Mouse (Mus musculus): ENCODE measurements around the gene Fam163a. TPM values are rescaled to one million over a fixed set of nuclear protein-coding genes. Genes with fewer than 3 reads are reported as not detected.

Fam163a gene
- polyA plus RNA-seq, 1 experiment from 2014 or later = 2.6 TPM

GRCm38 (mm10) chr1:156066133-156066532 is 138.7 kb downstream of the Fam163a start:
- Histone ChIP-seq H3K9ac (ENCODE audit: low read length) (no peak overlapping the region), H3K9me3 (ENCODE audit: control insufficient read depth, low read length) (no peaks in the 10 kb centered on the region)
- 74% methylated on average over 3 of the region's 3 CpGs for WGBS

GRCm38 (mm10) chr1:156062193-156062592 is 142.6 kb downstream of the Fam163a start:
- no peak for ATAC-seq (replicated peaks; ENCODE audit: low FRiP score)
- no peak overlapping the region for H3K9ac ChIP-seq (ENCODE audit: low read length)
- H3K9me3 ChIP-seq (ENCODE audit: control insufficient read depth, low read length) = no peaks in the 10 kb centered on the region
- H3K27ac ChIP-seq (ENCODE audit: low read depth, low read length) = no peak overlapping the region
- H3K27me3 ChIP-seq (ENCODE audit: control insufficient read depth, insufficient read depth, low read length) = no peaks in the 10 kb centered on the region
- peaks cover 8% of the 10 kb centered on the region; the same call in 1 of the 2 replicates for H3K36me3 ChIP-seq (ENCODE audit: control insufficient read depth, insufficient read depth, low read length)
- no peaks in the 10 kb centered on the region for H3K4me1 ChIP-seq (replicated peaks; ENCODE audit: control insufficient read depth, insufficient read depth, low read length)
- H3K4me2 ChIP-seq (ENCODE audit: low read depth, low read length, severe bottlenecking) = no peak overlapping the region
- H3K4me3 ChIP-seq (ENCODE audit: low read depth, low read length) = no peak overlapping the region
- no peak for DNase-seq (ENCODE audit: low spot score)
- WGBS = 93% methylated on average over 4 of the region's 4 CpGs

More at GRCm38 (mm10) chr1:156066133-156066532, 138.7 kb downstream of the Fam163a start:
- H3K4me1 ChIP-seq (replicated peaks; ENCODE audit: control insufficient read depth, insufficient read depth, low read length) = no peaks in the 10 kb centered on the region
- H3K36me3 ChIP-seq (ENCODE audit: control insufficient read depth, insufficient read depth, low read length) = peaks cover 8% of the 10 kb centered on the region; the same call in 1 of the 2 replicates
- H3K4me3 ChIP-seq (ENCODE audit: low read depth, low read length) = no peak overlapping the region
- ATAC-seq (replicated peaks; ENCODE audit: low FRiP score) (no peak), DNase-seq (ENCODE audit: low spot score) (no peak)
- no peak overlapping the region for H3K27ac ChIP-seq (ENCODE audit: low read depth, low read length)
- no peak overlapping the region for H3K4me2 ChIP-seq (ENCODE audit: low read depth, low read length, severe bottlenecking)
- no peaks in the 10 kb centered on the region for H3K27me3 ChIP-seq (ENCODE audit: control insufficient read depth, insufficient read depth, low read length)

- no peak for ATAC-seq (replicated peaks; ENCODE audit: low FRiP score)
- H3K4me1 ChIP-seq (replicated peaks; ENCODE audit: control insufficient read depth, insufficient read depth, low read length) = no peaks in the 10 kb centered on the region
- 90% methylated on average over 2 of the region's 2 CpGs for WGBS
- H3K27me3 ChIP-seq (ENCODE audit: control insufficient read depth, insufficient read depth, low read length) = no peaks in the 10 kb centered on the region
- no peak overlapping the region for H3K4me3 ChIP-seq (ENCODE audit: low read depth, low read length)
- no peak overlapping the region for H3K4me2 ChIP-seq (ENCODE audit: low read depth, low read length, severe bottlenecking)
- no peak overlapping the region for H3K9ac ChIP-seq (ENCODE audit: low read length)
- no peak overlapping the region for H3K27ac ChIP-seq (ENCODE audit: low read depth, low read length)
- DNase-seq (ENCODE audit: low spot score) = no peak
- H3K9me3 ChIP-seq (ENCODE audit: control insufficient read depth, low read length) = no peaks in the 10 kb centered on the region
- H3K36me3 ChIP-seq (ENCODE audit: control insufficient read depth, insufficient read depth, low read length) = peaks cover 6% of the 10 kb centered on the region; the same call in 1 of the 2 replicates
These were observed 146.6 kb downstream of the Fam163a start for GRCm38 (mm10) chr1:156058207-156058606.

GRCm38 (mm10) chr1:156046688-156047087 is 158.1 kb downstream of the Fam163a start:
- H3K36me3 ChIP-seq (ENCODE audit: control insufficient read depth, insufficient read depth, low read length) = peaks cover 6% of the 10 kb centered on the region; the same call in 1 of the 2 replicates
- no peak overlapping the region for H3K4me2 ChIP-seq (ENCODE audit: low read depth, low read length, severe bottlenecking)
- no peak overlapping the region for H3K4me3 ChIP-seq (ENCODE audit: low read depth, low read length)
- H3K4me1 ChIP-seq (replicated peaks; ENCODE audit: control insufficient read depth, insufficient read depth, low read length) = peaks cover 4% of the 10 kb centered on the region; the same call in 1 of the 2 replicates
- H3K9ac ChIP-seq (ENCODE audit: low read length) = no peak overlapping the region
- 89% methylated on average over 3 of the region's 3 CpGs for WGBS
- H3K9me3 ChIP-seq (ENCODE audit: control insufficient read depth, low read length) = no peaks in the 10 kb centered on the region
- DNase-seq (ENCODE audit: low spot score) (no peak), ATAC-seq (replicated peaks; ENCODE audit: low FRiP score) (no peak)
- H3K27me3 ChIP-seq (ENCODE audit: control insufficient read depth, insufficient read depth, low read length) = no peaks in the 10 kb centered on the region
- no peak overlapping the region for H3K27ac ChIP-seq (ENCODE audit: low read depth, low read length)

- H3K9me3 ChIP-seq (ENCODE audit: control insufficient read depth, low read length) = no peaks in the 10 kb centered on the region
- DNase-seq (ENCODE audit: low spot score) (no peak), ATAC-seq (replicated peaks; ENCODE audit: low FRiP score) (no peak)
- H3K27me3 ChIP-seq (ENCODE audit: control insufficient read depth, insufficient read depth, low read length) = no peaks in the 10 kb centered on the region
- no peak overlapping the region for H3K9ac ChIP-seq (ENCODE audit: low read length)
- H3K4me1 ChIP-seq (replicated peaks; ENCODE audit: control insufficient read depth, insufficient read depth, low read length) = peaks cover 4% of the 10 kb centered on the region; the same call in 1 of the 2 replicates
- H3K36me3 ChIP-seq (ENCODE audit: control insufficient read depth, insufficient read depth, low read length) = no peaks in the 10 kb centered on the region; the same call in 1 of the 2 replicates
- no peak overlapping the region for H3K4me2 ChIP-seq (ENCODE audit: low read depth, low read length, severe bottlenecking)
- H3K4me3 ChIP-seq (ENCODE audit: low read depth, low read length) = no peak overlapping the region
- WGBS = 90% methylated on average over 5 of the region's 5 CpGs
- no peak overlapping the region for H3K27ac ChIP-seq (ENCODE audit: low read depth, low read length)
These were observed 160.6 kb downstream of the Fam163a start for GRCm38 (mm10) chr1:156044211-156044611.

- Histone ChIP-seq H3K4me2 (ENCODE audit: low read depth, low read length, severe bottlenecking) (no peak overlapping the region), H3K9ac (ENCODE audit: low read length) (no peak overlapping the region), H3K27ac (ENCODE audit: low read depth, low read length) (no peak overlapping the region), H3K27me3 (ENCODE audit: control insufficient read depth, insufficient read depth, low read length) (no peaks in the 10 kb centered on the region), H3K9me3 (ENCODE audit: control insufficient read depth, low read length) (no peaks in the 10 kb centered on the region), H3K4me1 (replicated peaks; ENCODE audit: control insufficient read depth, insufficient read depth, low read length) (peaks cover 4% of the 10 kb centered on the region; the same call in 1 of the 2 replicates), H3K4me3 (ENCODE audit: low read depth, low read length) (no peak overlapping the region), H3K36me3 (ENCODE audit: control insufficient read depth, insufficient read depth, low read length) (no peaks in the 10 kb centered on the region; the same call in 1 of the 2 replicates)
- DNase-seq (ENCODE audit: low spot score) (no peak), ATAC-seq (replicated peaks; ENCODE audit: low FRiP score) (no peak)
- 25% methylated on average over 4 of the region's 4 CpGs for WGBS
These were observed 161.8 kb downstream of the Fam163a start for GRCm38 (mm10) chr1:156043027-156043426.

- WGBS = 90% methylated on average over 5 of the region's 5 CpGs
- DNase-seq (ENCODE audit: low spot score) = no peak
- H3K4me1 ChIP-seq (replicated peaks; ENCODE audit: control insufficient read depth, insufficient read depth, low read length) = peaks cover 4% of the 10 kb centered on the region; the same call in 1 of the 2 replicates
- H3K27me3 ChIP-seq (ENCODE audit: control insufficient read depth, insufficient read depth, low read length) = no peaks in the 10 kb centered on the region
- H3K4me3 ChIP-seq (ENCODE audit: low read depth, low read length) = no peak overlapping the region
- no peaks in the 10 kb centered on the region for H3K9me3 ChIP-seq (ENCODE audit: control insufficient read depth, low read length)
- H3K36me3 ChIP-seq (ENCODE audit: control insufficient read depth, insufficient read depth, low read length) = no peaks in the 10 kb centered on the region; the same call in 1 of the 2 replicates
- H3K9ac ChIP-seq (ENCODE audit: low read length) = no peak overlapping the region
- no peak overlapping the region for H3K27ac ChIP-seq (ENCODE audit: low read depth, low read length)
- ATAC-seq (replicated peaks; ENCODE audit: low FRiP score) = no peak
- H3K4me2 ChIP-seq (ENCODE audit: low read depth, low read length, severe bottlenecking) = no peak overlapping the region
These were observed 162.3 kb downstream of the Fam163a start for GRCm38 (mm10) chr1:156042481-156042880.

DNA sequence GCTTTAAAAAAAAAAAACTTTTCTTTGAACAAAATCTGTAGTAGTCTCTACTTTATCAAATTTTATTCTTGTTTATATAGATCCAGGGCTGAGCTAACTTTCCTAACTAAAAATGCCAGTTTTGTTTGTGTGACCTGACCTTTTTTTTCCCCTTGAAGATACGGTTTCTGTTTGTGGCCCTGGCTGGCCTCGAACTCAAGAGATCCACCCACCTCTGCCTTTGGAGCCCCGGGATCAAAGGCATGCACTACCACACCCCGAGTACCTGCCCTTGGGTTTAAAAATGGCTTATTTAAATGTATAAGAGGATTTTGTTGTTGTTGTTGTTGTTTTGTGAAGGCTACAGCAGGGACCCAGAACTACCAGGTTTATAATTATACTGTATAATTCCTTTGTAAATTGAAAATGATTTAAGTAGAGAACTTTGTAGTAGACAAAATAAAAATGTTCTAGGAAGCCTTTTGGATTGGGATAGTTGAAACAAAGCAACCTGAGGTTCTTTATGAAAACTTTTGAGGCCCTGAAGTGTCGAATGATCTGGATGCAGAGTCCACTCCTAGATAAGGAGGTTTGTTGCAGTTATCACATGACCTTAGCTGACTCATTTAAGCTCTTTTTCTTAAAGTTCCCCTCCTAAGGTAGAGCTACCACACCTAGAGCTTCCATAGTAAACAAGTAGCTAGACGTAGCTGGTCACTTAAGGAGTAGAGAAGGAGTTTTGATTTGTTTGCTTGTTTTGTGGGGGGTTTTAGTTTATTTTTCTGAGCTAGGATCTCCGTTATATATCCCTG is 163.2 kb downstream of the Fam163a start:
- H3K27me3 ChIP-seq (ENCODE audit: control insufficient read depth, insufficient read depth, low read length) = no peaks in the 10 kb centered on the region

More for the DNA sequence above, 163.2 kb downstream of the Fam163a start:
- WGBS = 54% methylated on average over 7 of the region's 7 CpGs
- Histone ChIP-seq H3K4me2 (ENCODE audit: low read depth, low read length, severe bottlenecking) (peak overlapping the region; percentile 60; the same call in 1 of the 2 replicates), H3K36me3 (ENCODE audit: control insufficient read depth, insufficient read depth, low read length) (no peaks in the 10 kb centered on the region; the same call in 1 of the 2 replicates), H3K4me3 (ENCODE audit: low read depth, low read length) (peak overlapping the region; percentile 52), H3K9me3 (ENCODE audit: control insufficient read depth, low read length) (no peaks in the 10 kb centered on the region), H3K27ac (ENCODE audit: low read depth, low read length) (no peak overlapping the region), H3K9ac (ENCODE audit: low read length) (no peak overlapping the region; the same call in 1 of the 2 replicates), H3K4me1 (replicated peaks; ENCODE audit: control insufficient read depth, insufficient read depth, low read length) (peaks cover 4% of the 10 kb centered on the region; the same call in 1 of the 2 replicates)
- DNase-seq (ENCODE audit: low spot score) = no peak
- ATAC-seq (replicated peaks; ENCODE audit: low FRiP score) = no peak

All from forebrain, embryonic 11.5 days (tissue).